Mouse (Mus musculus) megakaryocyte, embryonic 14.5 days (primary cell): Measurements from ENCODE around the gene Vmn2r60.

Source experiments
- FLI1 ChIP-seq: IDR thresholded peaks from 2 replicates; pipeline ENCODE4 v1.6.1; 2012; ENCODE audit warnings: low read length, inconsistent platforms, mixed read lengths
- GATA1 ChIP-seq: IDR thresholded peaks from 3 replicates; pipeline ENCODE4 v1.6.1; 2012; ENCODE audit warnings: mixed read lengths, low read length, inconsistent platforms, borderline replicate concordance

GRCm38 (mm10) chr7:42058923-42059322 is 48.6 kb upstream of the Vmn2r60 start, which contains the start of gene Vmn2r59:
- TF ChIP-seq GATA1 (no peak), FLI1 (no peak)
